Mouse (Mus musculus) neutrophil, adult 83 days (primary cell): ENCODE results near the gene Ace3. TPM values are rescaled to one million over a fixed set of nuclear protein-coding genes. Genes with fewer than 3 reads are reported as not detected.

ENCODE experiments used
- total RNA-seq, 2 experiments: library from RNA; stranded (reverse); gene quantifications; one replicate each; pipeline ENCODE4 v1.2.4; 2023

Gene Ace3
- not detected for total RNA-seq

GRCm38 (mm10) chr11:105994375-105994774 lies at the start of gene Ace3:
Gene Ace3 (plus strand): TSS chr11:105994675.

GRCm38 (mm10) chr11:105952911-105953386 lies 41.5 kb upstream of the Ace3 start, which contains the start of gene Cyb561:
Gene Cyb561 (minus strand): TSS chr11:105953336.

GRCm38 (mm10) chr11:105967741-105968574 lies 26.5 kb upstream of the Ace3 start, which contains the start of gene Ace:
Gene Ace (plus strand): TSS chr11:105967945.

GRCm38 (mm10) chr11:106007821-106008220 lies 13.3 kb downstream of the Ace3 start, which contains the start of gene Kcnh6:
Gene Kcnh6 (plus strand): TSS chr11:106008124.

GRCm38 (mm10) chr11:106036548-106037417 lies 42.3 kb downstream of the Ace3 start, which contains the start of gene Dcaf7:
Gene Dcaf7 (plus strand): TSS chr11:106036872.

Other genes with a start within 250 kb of the Ace3 start
- not detected for gene Cyb561, start 41.3 kb upstream of the Ace3 start, total RNA-seq
- 1 to 10 TPM; 5.0 to 6.7 TPM for gene Ace, start 26.7 kb upstream of the Ace3 start, total RNA-seq
- under 1 TPM in 1 of 2 experiments, not detected in 1; 0.35 TPM for gene Kcnh6, start 13.4 kb downstream of the Ace3 start, total RNA-seq
- gene Dcaf7, start 42.2 kb downstream of the Ace3 start, total RNA-seq, result 10 to 100 TPM; 54.0 to 54.2 TPM
- 1 to 10 TPM; 6.3 to 7.6 TPM for gene Taco1, start 71.4 kb downstream of the Ace3 start, total RNA-seq
- gene Map3k3, start 89.9 kb downstream of the Ace3 start, total RNA-seq, result 100 to 1,000 TPM; 157 to 191 TPM
- 1 to 10 TPM; 1.5 to 3.6 TPM for gene Gm10840, start 166.2 kb downstream of the Ace3 start, total RNA-seq
- 100 to 1,000 TPM; 377 to 397 TPM for gene Limd2, start 166.2 kb downstream of the Ace3 start, total RNA-seq
- gene Strada, start 207.5 kb downstream of the Ace3 start, total RNA-seq, result 10 to 100 TPM; 21.4 to 23.2 TPM
- gene Ccdc47, start 221.7 kb downstream of the Ace3 start, total RNA-seq, result 10 to 100 TPM; 35.7 to 40.9 TPM
- gene Ddx42, start 222.3 kb downstream of the Ace3 start, total RNA-seq, result 10 to 100 TPM; 37.1 to 38.6 TPM